Mouse (Mus musculus) cortical plate, adult 2 months (tissue): ENCODE data around the gene Nars2.

Experiments used
- CTCF ChIP-seq: fragments of 200-500 bp; IDR thresholded peaks from 2 replicates; pipeline ENCODE4 v1.5.1; 2011; ENCODE audit warnings: mild to moderate bottlenecking, control low read depth, low read length; ENCODE audit not compliant: insufficient read depth; ENCODE audit errors: extremely low read depth
- POLR2A ChIP-seq: fragments of 200-500 bp; IDR thresholded peaks from 2 replicates; pipeline ENCODE4 v1.6.1; 2011; ENCODE audit warnings: mild to moderate bottlenecking, low read length, control low read depth; ENCODE audit not compliant: insufficient read depth; ENCODE audit errors: extremely low read depth

- TF ChIP-seq CTCF (no peak), POLR2A (no peak)
Measured at GRCm38 (mm10) chr7:96902183-96902582, 49.1 kb upstream of the Nars2 start.
